Mouse (Mus musculus) adrenal gland, postnatal 25 days (tissue): Measurements from ENCODE around the gene Pramef20. TPM values are rescaled to one million over a fixed set of nuclear protein-coding genes. Genes with fewer than 3 reads are reported as not detected.
"Not testable (repeated sequence)": the region's sequence is repeated elsewhere in the genome, so short reads cannot be mapped to it uniquely, and the experiment has no call there.

Experiments used
- DNase-seq: peaks from one replicate; pipeline ENCODE4 v3.0.0; 2021; ENCODE audit warnings: mixed read lengths
- long read RNA-seq: library from polyadenylated mRNA; stranded (forward); transcript quantifications from one replicate; pipeline ENCODE4 v2.0.0, GENCODE M21; 2021
- total RNA-seq: library from RNA; stranded (reverse); gene quantifications from 2 replicates; pipeline ENCODE4 v1.2.3, GENCODE M21; 2021

Gene Pramef20
- total RNA-seq = not detected in 2 replicates
- long read RNA-seq = 0 reads

DNA sequence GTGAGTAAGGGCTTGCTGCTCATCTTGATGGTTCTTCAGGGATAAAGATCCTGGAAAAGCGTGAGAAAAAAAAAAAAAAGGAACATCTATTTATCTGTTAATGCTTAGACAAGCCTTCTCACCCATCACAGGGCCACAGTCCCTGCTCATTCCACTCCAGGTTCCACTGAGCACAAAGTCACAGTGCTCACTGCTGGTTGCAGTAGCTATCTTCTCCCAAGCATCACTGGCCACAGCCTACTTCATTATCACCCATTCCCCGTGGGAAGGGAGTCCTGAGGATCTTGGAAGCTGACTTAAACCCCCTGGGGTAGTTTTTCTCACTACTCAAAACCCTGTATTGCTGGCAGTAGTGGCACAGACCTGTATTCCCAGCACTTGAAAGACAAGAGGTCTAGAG lies at the start of gene Pramef20:
TSS of gene Pramef20 (minus strand) at position 23 of the 400 bp plus-strand sequence.
- no peak for DNase-seq

DNA sequence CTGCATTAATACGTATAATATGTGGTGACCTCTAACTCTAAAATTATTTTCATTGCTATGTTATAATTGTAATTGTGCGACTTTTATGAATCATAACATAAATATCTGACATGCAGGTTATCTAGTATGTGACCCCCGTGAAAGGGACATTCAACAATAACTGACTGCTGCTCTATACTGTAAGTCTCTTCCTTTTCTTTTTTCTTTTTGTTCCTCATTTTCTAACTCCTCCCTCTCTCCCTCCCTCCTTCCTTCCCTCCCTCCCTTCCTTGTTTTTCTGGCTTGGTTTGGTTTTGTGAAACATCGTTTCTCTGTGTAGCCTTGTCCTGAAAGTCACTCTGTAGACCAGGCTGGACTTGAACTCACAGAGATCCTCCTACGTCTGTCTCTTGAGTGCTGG lies 46.9 kb upstream of the Pramef20 start:
- no peak for DNase-seq

DNA sequence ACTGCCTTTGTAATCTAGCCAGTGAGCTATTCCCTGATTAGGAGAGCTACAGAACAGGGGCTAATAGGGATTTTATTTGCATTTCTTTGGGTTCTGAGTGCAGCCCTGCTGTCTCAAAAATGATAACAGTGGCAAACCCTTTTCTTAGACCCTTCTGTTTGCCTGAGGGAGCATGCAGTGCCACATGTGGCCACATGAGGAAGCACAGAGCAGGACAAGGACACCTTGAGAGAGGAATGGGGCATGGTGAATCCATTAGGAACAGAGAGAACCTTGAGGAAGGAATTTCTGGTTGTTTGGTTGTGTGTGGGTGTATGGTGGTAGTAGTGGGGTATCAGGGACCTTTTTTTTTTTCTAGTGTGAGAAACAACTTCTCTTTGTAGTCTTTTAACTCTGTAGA lies 42.9 kb upstream of the Pramef20 start:
- no peak for DNase-seq

DNA sequence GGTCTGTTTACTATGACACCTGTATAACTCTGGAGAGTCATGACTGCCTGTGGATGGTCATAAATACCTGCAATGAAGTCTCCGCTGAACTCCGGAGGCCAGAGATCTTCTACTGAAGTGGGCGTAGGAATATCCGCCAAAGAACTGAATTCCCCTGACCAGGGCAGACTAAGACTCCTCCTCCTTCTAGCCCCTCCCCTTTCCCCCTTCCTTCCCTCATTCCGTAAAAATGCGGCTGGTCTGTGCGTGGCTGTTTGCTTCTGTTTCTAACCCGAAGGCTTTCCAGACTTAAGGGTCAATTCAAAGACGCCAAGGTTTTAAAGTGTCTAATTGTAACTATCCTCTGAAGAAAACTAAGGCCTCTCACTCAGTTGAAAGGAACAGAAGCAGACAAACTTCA lies 30.6 kb upstream of the Pramef20 start, which contains the start of gene Pramef12:
TSS of gene Pramef12 (minus strand) at position 175 of the 400 bp plus-strand sequence.
- DNase-seq = no peak

DNA sequence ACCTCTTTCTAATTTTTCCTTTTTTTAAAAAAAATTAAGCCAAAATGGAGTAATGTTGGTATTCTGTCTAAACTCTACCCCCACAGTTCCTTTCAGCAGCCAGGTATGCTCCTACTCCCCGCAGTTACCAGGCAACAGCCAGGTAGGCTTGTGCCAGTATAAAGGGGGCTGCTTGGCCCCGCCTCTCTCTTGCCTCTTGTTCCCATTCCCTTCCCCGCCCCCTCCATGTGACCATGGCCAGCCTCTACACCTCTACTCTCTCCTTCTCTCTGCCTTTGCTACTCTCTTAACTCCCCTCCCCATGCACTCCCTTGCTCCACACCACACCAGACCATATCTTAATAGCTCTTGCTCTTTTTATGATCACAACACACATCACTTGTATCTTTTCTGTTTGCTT lies 28.5 kb upstream of the Pramef20 start:
- DNase-seq = no peak

DNA sequence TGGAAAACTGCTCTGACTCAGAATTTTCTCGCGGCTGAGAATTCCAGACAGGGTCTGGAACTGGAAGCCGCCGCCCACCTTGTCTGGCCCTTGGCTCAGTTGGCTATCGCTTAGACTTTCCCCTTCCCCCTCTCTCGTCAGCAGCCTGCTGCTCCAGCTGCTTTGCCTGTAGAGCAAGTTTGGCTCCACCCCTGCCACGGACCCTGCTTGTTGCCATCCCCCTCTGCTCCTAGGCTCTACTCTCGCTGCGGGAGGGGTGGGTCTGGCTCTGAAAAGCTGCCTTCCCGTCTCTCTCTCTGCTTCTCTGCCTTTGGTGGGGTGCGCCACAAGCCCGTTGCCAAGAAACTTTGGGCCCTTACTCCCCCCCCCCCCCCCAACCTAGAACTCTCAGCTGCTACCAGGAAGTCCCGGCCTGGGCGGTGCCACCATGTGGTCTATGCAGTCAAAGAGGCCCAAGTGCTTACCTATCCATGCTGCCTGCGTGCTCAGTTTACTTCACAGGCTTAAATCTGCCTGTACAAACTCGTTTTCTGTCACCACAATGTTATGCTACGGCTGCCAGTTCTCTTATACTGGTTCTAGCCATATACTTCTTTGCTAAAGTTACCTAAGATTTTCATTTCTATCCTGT lies 26.8 kb upstream of the Pramef20 start:
- DNase-seq = no peak

DNA sequence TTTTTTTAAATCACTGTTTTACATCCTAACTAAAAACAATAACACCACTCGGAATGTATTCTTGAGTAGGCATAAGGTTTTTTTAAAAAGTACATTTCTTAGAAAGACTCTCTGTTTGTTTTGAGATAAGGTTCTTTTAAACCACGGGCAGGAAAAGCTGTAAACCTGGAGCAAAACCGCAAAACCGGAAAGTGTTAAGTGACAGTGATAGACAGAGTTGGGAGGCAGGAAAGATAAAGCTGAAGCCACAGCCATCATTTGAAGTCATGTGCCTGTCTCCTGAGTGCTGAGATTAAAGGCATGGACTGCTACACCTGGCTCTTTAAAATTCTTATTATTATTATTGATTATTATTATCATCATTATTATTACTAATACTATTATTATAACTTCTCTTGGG lies 25.0 kb upstream of the Pramef20 start:
- DNase-seq = no peak

DNA sequence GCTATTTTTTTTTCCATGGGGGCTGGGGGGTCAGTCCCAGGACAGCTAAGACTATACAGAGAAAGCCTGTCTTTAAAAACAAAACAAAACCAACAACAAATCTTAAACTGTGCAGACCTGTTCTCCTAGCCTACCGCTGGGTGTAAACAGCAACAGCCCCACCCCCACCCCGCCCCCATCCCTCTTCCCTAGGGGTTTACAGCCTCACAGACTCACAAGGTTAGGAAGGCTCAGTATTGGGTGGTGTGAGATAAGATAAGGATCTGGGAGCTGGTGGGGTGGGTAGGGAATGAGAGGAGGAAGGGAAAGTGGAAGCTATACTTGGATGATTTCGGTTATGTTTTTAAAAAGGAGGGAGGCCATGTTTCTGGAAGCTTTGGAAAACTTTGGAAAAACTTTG lies 18.6 kb upstream of the Pramef20 start:
- DNase-seq = no peak

DNA sequence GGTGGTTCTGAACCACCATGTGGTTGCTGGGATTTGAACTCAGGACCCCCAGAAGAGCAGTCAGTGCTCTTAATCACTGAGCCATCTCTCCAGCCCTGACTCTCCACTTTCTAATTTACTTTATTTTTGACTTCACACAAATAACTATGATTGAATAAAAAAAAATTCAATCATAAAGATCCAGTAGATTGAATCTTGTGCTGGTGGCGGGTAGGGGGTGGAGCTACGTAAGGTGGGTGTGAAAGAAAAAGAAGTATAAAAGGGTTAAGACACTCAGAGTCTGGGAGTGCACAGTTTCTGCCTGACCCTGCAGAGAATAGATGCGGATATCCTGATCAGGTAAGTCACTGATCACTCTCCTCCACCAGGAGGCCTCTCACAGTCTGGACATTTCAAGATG lies 20.1 kb downstream of the Pramef20 start, which contains the start of gene Gm13119:
TSS of gene Gm13119 (plus strand) at position 301 of the 400 bp plus-strand sequence.
- not testable (repeated sequence) for DNase-seq

DNA sequence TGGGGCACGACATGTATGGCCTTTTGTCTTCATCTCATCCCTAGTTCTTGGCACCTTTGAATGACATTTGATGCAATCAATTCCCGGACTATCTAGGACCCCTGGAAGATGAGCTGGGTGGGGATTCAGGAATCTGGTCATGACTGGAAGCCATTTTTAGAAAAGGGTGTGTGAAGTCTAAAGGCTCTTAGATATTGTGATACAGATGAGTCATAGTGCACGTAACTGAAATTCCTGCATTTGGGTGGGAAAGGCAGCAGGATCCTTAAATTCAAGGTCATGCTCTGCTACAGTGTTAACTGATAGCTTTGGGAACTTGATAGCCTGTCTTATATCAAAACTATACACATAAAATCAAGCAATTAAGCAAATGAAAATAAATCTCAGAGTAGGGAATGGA lies 41.9 kb downstream of the Pramef20 start:
- DNase-seq = not testable (repeated sequence)

DNA sequence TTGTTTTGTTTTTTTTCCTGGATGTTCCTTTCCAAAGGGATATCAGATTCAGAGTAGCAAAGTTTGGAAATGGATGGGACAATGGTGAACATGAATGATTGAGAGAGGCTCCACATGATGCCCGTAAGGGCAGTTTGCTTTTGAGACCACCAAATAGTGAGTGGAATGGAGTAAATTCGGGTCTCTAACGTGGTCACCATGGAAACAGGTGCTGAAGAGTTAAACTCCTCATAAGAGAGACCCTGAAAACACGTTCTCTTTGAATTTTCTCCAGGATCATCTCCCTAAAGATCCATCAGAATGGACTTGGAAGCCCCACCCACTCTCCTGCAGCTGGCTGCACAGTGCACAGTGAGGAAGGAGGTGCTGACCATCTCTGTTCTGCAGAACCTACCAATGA lies 47.8 kb downstream of the Pramef20 start, which contains the start of gene Gm13128:
TSS of gene Gm13128 (plus strand) at position 301 of the 400 bp plus-strand sequence.
- not testable (repeated sequence) for DNase-seq

Other genes starting within 250 kb of the Pramef20 start
- not detected in 2 replicates for gene Oog3, start 215.3 kb downstream of the Pramef20 start, total RNA-seq
- not detected in 2 replicates for gene Oog2, start 187.2 kb downstream of the Pramef20 start, total RNA-seq
- gene C87977, start 164.6 kb downstream of the Pramef20 start, total RNA-seq = not detected in 2 replicates
- not detected in 2 replicates for gene Pramel5, start 97.4 kb downstream of the Pramef20 start, total RNA-seq
- not detected in 2 replicates for gene Gm13128, start 47.7 kb downstream of the Pramef20 start, total RNA-seq
- gene Gm13119, start 20.0 kb downstream of the Pramef20 start, total RNA-seq = not detected in 2 replicates
- not detected in 2 replicates for gene Pramef12, start 30.5 kb upstream of the Pramef20 start, total RNA-seq
- not detected in 2 replicates for gene 1700012P22Rik, start 60.8 kb upstream of the Pramef20 start, total RNA-seq
- gene Gm9944, start 75.4 kb upstream of the Pramef20 start, total RNA-seq = not detected in 2 replicates
- not detected in 2 replicates for gene Aadacl3, start 85.8 kb upstream of the Pramef20 start, total RNA-seq
- not detected in 2 replicates for gene 9430007A20Rik, start 141.9 kb upstream of the Pramef20 start, total RNA-seq
- gene Gm13124, start 187.2 kb upstream of the Pramef20 start, total RNA-seq = not detected in 2 replicates
- gene Aadacl4, start 235.8 kb upstream of the Pramef20 start, total RNA-seq = not detected in 2 replicates